Mouse (Mus musculus) neural tube, embryonic 14.5 days (tissue): Measurements from ENCODE around the gene Uspl1. TPM values are rescaled to one million over a fixed set of nuclear protein-coding genes. Genes with fewer than 3 reads are reported as not detected.

ENCODE experiments used
- ATAC-seq: fragments of 200-750 bp; cut with Nextera tagmentation; 2 replicates; pipeline ENCODE4 v1.8.0; 2017; ENCODE audit warnings: low read depth, mild to moderate bottlenecking, moderate TSS enrichment, moderate library complexity
- H3K27ac ChIP-seq: fragments of 300-500 bp; sonication (generic); 2 replicates; pipeline ENCODE4 v1.5.1; 2014; ENCODE audit warnings: low read depth, mild to moderate bottlenecking, control low read depth, low read length, moderate library complexity, mixed read lengths
- H3K27me3 ChIP-seq: fragments of 300-500 bp; sonication (generic); 2 replicates; pipeline ENCODE4 v1.6.1; 2014; ENCODE audit warnings: low read length; ENCODE audit not compliant: control insufficient read depth, insufficient read depth
- H3K36me3 ChIP-seq: fragments of 300-500 bp; sonication (generic); 2 replicates; pipeline ENCODE4 v1.6.1; 2014; ENCODE audit warnings: low read length, mixed read lengths; ENCODE audit not compliant: control insufficient read depth, insufficient read depth
- H3K4me1 ChIP-seq: fragments of 300-500 bp; sonication (generic); 2 replicates; pipeline ENCODE4 v1.6.1; 2014; ENCODE audit warnings: low read length; ENCODE audit not compliant: control insufficient read depth, insufficient read depth
- H3K4me2 ChIP-seq: fragments of 300-500 bp; sonication (generic); 2 replicates; pipeline ENCODE4 v1.6.1; 2014; ENCODE audit warnings: mild to moderate bottlenecking, low read depth, low read length, control low read depth
- H3K4me3 ChIP-seq: fragments of 300-500 bp; sonication (generic); 2 replicates; pipeline ENCODE4 v1.5.1; 2014; ENCODE audit warnings: low read depth, low read length, control low read depth, mixed read lengths
- H3K9ac ChIP-seq: fragments of 300-500 bp; sonication (generic); replicated peaks from 2 replicates; pipeline ENCODE4 v1.6.1; 2014; ENCODE audit warnings: low read depth, mild to moderate bottlenecking, control low read depth, low read length, mixed read lengths
- H3K9me3 ChIP-seq: fragments of 300-500 bp; sonication (generic); 2 replicates; pipeline ENCODE4 v1.6.1; 2016; ENCODE audit warnings: low read length; ENCODE audit not compliant: control insufficient read depth
- WGBS: fragments of 180-500 bp; shearing (Covaris S2); extraction: QIAGEN DNeasy Blood & Tissue Kit; methylation state at CpG from one replicate; pipeline ENCODE4 v1.1.7; 2014; 5-methylcytosine and 5-hydroxymethylcytosine counted together
- polyA plus RNA-seq: library from polyadenylated mRNA; unstranded; fragments of >200 nt; fragmentation: Nextera tagmentation; extraction: Ambion mirVana; gene quantifications from 2 replicates; pipeline ENCODE4 v1.2.1, GENCODE M21; 2014

Gene Uspl1
- polyA plus RNA-seq, 1 experiment from 2014 or later: 68.5 TPM

GRCm38 (mm10) chr5:149211041-149211440, 26.9 kb downstream of the Uspl1 start:
- H3K4me2 ChIP-seq: no peak overlapping the region
- H3K4me3 ChIP-seq: no peak overlapping the region
- WGBS: 76% methylated on average over 4 of the region's 4 CpGs
- ATAC-seq: no peak
- no peaks in the 10 kb centered on the region for H3K27me3 ChIP-seq
- peaks cover 45% of the 10 kb centered on the region for H3K36me3 ChIP-seq
- H3K4me1 ChIP-seq: no peaks in the 10 kb centered on the region
- no peaks in the 10 kb centered on the region for H3K9me3 ChIP-seq
- no peak overlapping the region for H3K9ac ChIP-seq
- H3K27ac ChIP-seq: no peak overlapping the region

- H3K4me3 ChIP-seq: no peak overlapping the region
- WGBS: 89% methylated on average over 4 of the region's 4 CpGs
- H3K36me3 ChIP-seq: peaks cover 40% of the 10 kb centered on the region
- H3K27ac ChIP-seq: no peak overlapping the region
- H3K4me1 ChIP-seq: no peaks in the 10 kb centered on the region
- no peak overlapping the region for H3K9ac ChIP-seq
- ATAC-seq: no peak
- H3K9me3 ChIP-seq: no peaks in the 10 kb centered on the region
- H3K27me3 ChIP-seq: no peaks in the 10 kb centered on the region
- H3K4me2 ChIP-seq: no peak overlapping the region
Observed at GRCm38 (mm10) chr5:149212806-149213205, 28.7 kb downstream of the Uspl1 start.

- H3K36me3 ChIP-seq: peaks cover 31% of the 10 kb centered on the region
Observed at GRCm38 (mm10) chr5:149215540-149215939, 31.4 kb downstream of the Uspl1 start.

GRCm38 (mm10) chr5:149217524-149218357, 33.6 kb downstream of the Uspl1 start:
- H3K4me3 ChIP-seq: no peak overlapping the region
- ATAC-seq: no peak
- H3K9me3 ChIP-seq: no peaks in the 10 kb centered on the region
- H3K36me3 ChIP-seq: peaks cover 22% of the 10 kb centered on the region
- H3K27me3 ChIP-seq: no peaks in the 10 kb centered on the region
- WGBS: 91% methylated on average over 6 of the region's 6 CpGs
- no peak overlapping the region for H3K4me2 ChIP-seq
- H3K9ac ChIP-seq: no peak overlapping the region
- H3K4me1 ChIP-seq: no peaks in the 10 kb centered on the region
- H3K27ac ChIP-seq: no peak overlapping the region

More at GRCm38 (mm10) chr5:149215540-149215939, 31.4 kb downstream of the Uspl1 start:
- Histone ChIP-seq H3K9ac (no peak overlapping the region), H3K27me3 (no peaks in the 10 kb centered on the region), H3K27ac (no peak overlapping the region), H3K4me3 (no peak overlapping the region), H3K4me2 (no peak overlapping the region), H3K9me3 (no peaks in the 10 kb centered on the region), H3K4me1 (no peaks in the 10 kb centered on the region)
- no peak for ATAC-seq
- over 99% methylated on average over 7 of the region's 7 CpGs for WGBS

GRCm38 (mm10) chr5:149219493-149219892, 35.3 kb downstream of the Uspl1 start:
- Histone ChIP-seq H3K4me2 (no peak overlapping the region), H3K4me1 (no peaks in the 10 kb centered on the region), H3K9me3 (no peaks in the 10 kb centered on the region), H3K36me3 (peaks cover 5% of the 10 kb centered on the region), H3K27me3 (no peaks in the 10 kb centered on the region), H3K27ac (no peak overlapping the region), H3K4me3 (no peak overlapping the region), H3K9ac (no peak overlapping the region)
- ATAC-seq: no peak
- 90% methylated on average over 3 of the region's 3 CpGs for WGBS

GRCm38 (mm10) chr5:149221355-149221754, 37.2 kb downstream of the Uspl1 start:
- Histone ChIP-seq H3K4me2 (no peak overlapping the region), H3K4me3 (no peak overlapping the region), H3K36me3 (no peaks in the 10 kb centered on the region; the same call in 1 of the 2 replicates), H3K9ac (no peak overlapping the region), H3K27me3 (no peaks in the 10 kb centered on the region), H3K9me3 (no peaks in the 10 kb centered on the region), H3K27ac (no peak overlapping the region), H3K4me1 (no peaks in the 10 kb centered on the region)
- WGBS: 94% methylated on average over 4 of the region's 4 CpGs
- no peak for ATAC-seq

GRCm38 (mm10) chr5:149224666-149225065, 40.5 kb downstream of the Uspl1 start:
- H3K4me2 ChIP-seq: no peak overlapping the region
- no peak for ATAC-seq
- H3K9ac ChIP-seq: no peak overlapping the region
- no peak overlapping the region for H3K27ac ChIP-seq
- H3K4me3 ChIP-seq: no peak overlapping the region
- 16% methylated on average over 7 of the region's 7 CpGs for WGBS
- no peaks in the 10 kb centered on the region for H3K4me1 ChIP-seq
- H3K36me3 ChIP-seq: no peaks in the 10 kb centered on the region
- no peaks in the 10 kb centered on the region for H3K27me3 ChIP-seq
- H3K9me3 ChIP-seq: no peaks in the 10 kb centered on the region

GRCm38 (mm10) chr5:149228700-149229618, 44.8 kb downstream of the Uspl1 start:
- no peaks in the 10 kb centered on the region for H3K36me3 ChIP-seq
- H3K4me3 ChIP-seq: peak overlapping the region; percentile 43
- H3K9ac ChIP-seq: peak overlapping the region; percentile 30
- peak overlapping the region; percentile 72 for H3K27ac ChIP-seq
- ATAC-seq: peak; percentile 98
- no peaks in the 10 kb centered on the region for H3K27me3 ChIP-seq
- peak overlapping the region; percentile 42 for H3K4me2 ChIP-seq
- H3K4me1 ChIP-seq: no peaks in the 10 kb centered on the region
- H3K9me3 ChIP-seq: no peaks in the 10 kb centered on the region
- WGBS: 3% methylated on average over 55 of the region's 55 CpGs
